Comparison of ENCODE assay signal across 8 mouse cellular contexts in the genomic region with DNA sequence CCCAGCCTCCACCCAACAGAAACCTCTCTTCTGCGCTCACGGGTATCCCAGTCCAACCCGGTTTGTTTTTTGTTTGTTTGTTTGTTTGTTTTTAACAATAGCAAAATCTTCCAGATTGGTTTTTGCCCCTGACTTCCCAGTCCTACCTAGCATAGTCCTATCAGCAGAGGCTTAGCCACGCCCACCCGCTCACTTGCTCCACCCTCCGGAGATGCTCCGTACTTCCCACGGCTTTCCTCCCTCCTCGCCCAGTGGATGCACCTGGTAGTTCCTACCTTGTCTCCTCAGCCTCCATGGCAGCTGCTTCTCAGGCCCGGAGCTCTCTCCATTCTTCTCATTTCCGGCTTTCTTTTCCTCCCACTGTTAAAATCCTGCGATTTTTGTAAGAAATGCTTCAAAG. TPM values are rescaled to one million over a fixed set of nuclear protein-coding genes. Genes with fewer than 3 reads are reported as not detected.
DNase-seq lines count a peak whose midpoint lies in the region; ATAC-seq and TF ChIP-seq lines count a peak whose summit lies in the region.
"Had no signal": no experiment of that assay in that cellular context is flagged by ENCODE, and none has a peak within 500 bp of the region (broad histone marks: within the 10 kb centered on the region; RNA-seq: fewer than 3 reads in every experiment).

No protein-coding gene starts in this region.

- no peak overlapping the region for H3K4me3 ChIP-seq in intestine, postnatal 0 days (ENCODE audit: low read depth, low read length)
- no peak overlapping the region for H3K4me3 ChIP-seq in intestine, embryonic 16.5 days (ENCODE audit: low read length)
- no peak overlapping the region for H3K4me3 ChIP-seq in cortical plate, adult 2 months (ENCODE audit: insufficient read depth, low read length)

- peak; percentile 80 for DNase-seq in WW6 (ENCODE audit: low read depth, low spot score)
- peak; percentile 36 to 74 for DNase-seq in kidney, postnatal 36 days
- peak; percentile 58 for DNase-seq in retina, postnatal 1 day
- no peak for DNase-seq in heart, adult 9 months (ENCODE audit: low spot score in 2 of 2)

- H3K36me3 ChIP-seq in intestine, postnatal 0 days (ENCODE audit: control insufficient read depth, insufficient read depth): no peaks in the 10 kb centered on the region
- H3K36me3 ChIP-seq in intestine, embryonic 16.5 days (ENCODE audit: control insufficient read depth, insufficient read depth, low read length): no peaks in the 10 kb centered on the region

- TF ChIP-seq CTCF in intestine, postnatal 0 days (IDR thresholded peaks at IDR 0.05; ENCODE audit: low read depth): peak; percentile 64
- 0 out of 2 replicates have a peak, but pooled peaks have one; percentile 8 for TF ChIP-seq CTCF in cortical plate, adult 2 months (IDR thresholded peaks at IDR 0.05; ENCODE audit: extremely low read depth, insufficient read depth, low read length)

- no peaks in the 10 kb centered on the region for H3K4me1 ChIP-seq in intestine, postnatal 0 days (replicated peaks; ENCODE audit: control insufficient read depth, insufficient read depth, low read length)
- no peaks in the 10 kb centered on the region for H3K4me1 ChIP-seq in intestine, embryonic 16.5 days (ENCODE audit: control insufficient read depth, insufficient read depth, low read length)
- H3K4me1 ChIP-seq in cortical plate, adult 2 months (ENCODE audit: control insufficient read depth, insufficient read depth, low read length): no peaks in the 10 kb centered on the region

- H3K27me3 ChIP-seq in intestine, postnatal 0 days (replicated peaks; ENCODE audit: control insufficient read depth, insufficient read depth, low read length): peaks cover 7% of the 10 kb centered on the region; the same call in 1 of the 2 replicates
- H3K27me3 ChIP-seq in intestine, embryonic 16.5 days (replicated peaks; ENCODE audit: control insufficient read depth, insufficient read depth, low read length): no peaks in the 10 kb centered on the region

- no peak overlapping the region for H3K9ac ChIP-seq in intestine, postnatal 0 days (ENCODE audit: low read depth, low read length)
- H3K9ac ChIP-seq in intestine, embryonic 16.5 days (ENCODE audit: low read depth, low read length): no peak overlapping the region

- no peak for TF ChIP-seq POLR2A in cortical plate, adult 2 months (IDR thresholded peaks at IDR 0.05; ENCODE audit: extremely low read depth, insufficient read depth, low read length)

- ATAC-seq in intestine, postnatal 0 days: peak; percentile 53; the same call in 1 of the 2 replicates
- ATAC-seq in intestine, embryonic 16.5 days: no peak

- H3K4me2 ChIP-seq in intestine, postnatal 0 days (replicated peaks; ENCODE audit: low read depth): no peak overlapping the region
- no peak overlapping the region for H3K4me2 ChIP-seq in intestine, embryonic 16.5 days (ENCODE audit: low read depth, low read length)

- WGBS in intestine, postnatal 0 days: 19% methylated on average over 12 of the region's 12 CpGs
- WGBS in intestine, embryonic 16.5 days: 18% methylated on average over 12 of the region's 12 CpGs

- no peaks in the 10 kb centered on the region for H3K9me3 ChIP-seq in intestine, postnatal 0 days (ENCODE audit: control insufficient read depth)
- no peaks in the 10 kb centered on the region for H3K9me3 ChIP-seq in intestine, embryonic 16.5 days (ENCODE audit: control insufficient read depth, low read length)

- no peak overlapping the region for H3K27ac ChIP-seq in intestine, postnatal 0 days (ENCODE audit: low read depth, low read length)
- H3K27ac ChIP-seq in intestine, embryonic 16.5 days (ENCODE audit: low read length): no peak overlapping the region
- no peak overlapping the region for H3K27ac ChIP-seq in cortical plate, adult 2 months (ENCODE audit: insufficient read depth, low read length)
- H3K27ac ChIP-seq: macrophage had no signal

RNA-seq across cellular contexts. Expression of gene Gm10188, which starts 4.0 kb away (rescaled TPM):
- not detected in 2 replicates for polyA plus RNA-seq in intestine, postnatal 0 days (2015; fragmentation: Nextera tagmentation; extraction: Ambion mirVana)
- polyA plus RNA-seq in intestine, embryonic 16.5 days (2015; fragmentation: Nextera tagmentation; extraction: Ambion mirVana): not detected in 2 replicates
- polyA plus RNA-seq in cortical plate, adult 2 months (2012; rRNA removed): not detected in 2 replicates
- polyA plus RNA-seq: macrophage had no signal

RNA-seq across cellular contexts. Expression of gene AC124108.1, which starts 42.3 kb away (rescaled TPM):
- polyA plus RNA-seq in intestine, postnatal 0 days (2015; fragmentation: Nextera tagmentation; extraction: Ambion mirVana): not detected in 2 replicates
- polyA plus RNA-seq in intestine, embryonic 16.5 days (2015; fragmentation: Nextera tagmentation; extraction: Ambion mirVana): 0.04 and 0.07 TPM in 2 replicates
- polyA plus RNA-seq in cortical plate, adult 2 months (2012; rRNA removed): 6.2 and 7.7 TPM in 2 replicates
- polyA plus RNA-seq: macrophage had no signal

RNA-seq across cellular contexts. Expression of gene Lemd1, which starts 42.3 kb away (rescaled TPM):
- 0.08 TPM in 1 of 2 replicates, not detected in the other for polyA plus RNA-seq in intestine, postnatal 0 days (2015; fragmentation: Nextera tagmentation; extraction: Ambion mirVana)
- not detected in 2 replicates for polyA plus RNA-seq in intestine, embryonic 16.5 days (2015; fragmentation: Nextera tagmentation; extraction: Ambion mirVana)
- polyA plus RNA-seq in cortical plate, adult 2 months (2012; rRNA removed): 7.5 and 10.7 TPM in 2 replicates
- polyA plus RNA-seq: macrophage had no signal

Comparison
In these comparisons a context has a peak if more than half of its experiments do, and no peak if none do; other contexts are left out.
1. DNase-seq: peak in WW6 (single experiment), kidney, postnatal 36 days (2 of 2) and retina, postnatal 1 day (single experiment); none in heart, adult 9 months (0 of 2).